Mouse (Mus musculus) hindbrain, embryonic 11.5 days (tissue): Measurements from ENCODE around the gene Nphs1. TPM values are rescaled to one million over a fixed set of nuclear protein-coding genes. Genes with fewer than 3 reads are reported as not detected.

Experiments used
- ATAC-seq: fragments of 200-750 bp; cut with Nextera tagmentation; 2 replicates; pipeline ENCODE4 v1.8.0; 2017; ENCODE audit warnings: mild to moderate bottlenecking, moderate TSS enrichment, moderate library complexity; ENCODE audit not compliant: low FRiP score
- DNase-seq: peaks from one replicate; pipeline ENCODE4 v3.0.0-alpha.2; 2015; ENCODE audit warnings: low spot score
- H3K27ac ChIP-seq: fragments of 300-500 bp; sonication (generic); 2 replicates; pipeline ENCODE4 v1.5.1; 2014; ENCODE audit warnings: mild to moderate bottlenecking, low read depth, low read length
- H3K27me3 ChIP-seq: fragments of 300-500 bp; sonication (generic); 2 replicates; pipeline ENCODE4 v1.6.1; 2014; ENCODE audit warnings: mild to moderate bottlenecking, low read length, moderate library complexity, mixed read lengths; ENCODE audit not compliant: control insufficient read depth, insufficient read depth
- H3K36me3 ChIP-seq: fragments of 300-500 bp; sonication (generic); 2 replicates; pipeline ENCODE4 v1.6.1; 2014; ENCODE audit warnings: mild to moderate bottlenecking, low read length, moderate library complexity, mixed read lengths; ENCODE audit not compliant: control insufficient read depth, insufficient read depth
- H3K4me1 ChIP-seq: fragments of 300-500 bp; sonication (generic); replicated peaks from 2 replicates; pipeline ENCODE4 v1.6.1; 2014; ENCODE audit warnings: low read length, mixed read lengths; ENCODE audit not compliant: control insufficient read depth, insufficient read depth
- H3K4me2 ChIP-seq: fragments of 300-500 bp; sonication (generic); replicated peaks from 2 replicates; pipeline ENCODE4 v1.6.1; 2014; ENCODE audit warnings: mild to moderate bottlenecking, low read depth, low read length
- H3K4me3 ChIP-seq: fragments of 300-500 bp; sonication (generic); 2 replicates; pipeline ENCODE4 v1.5.1; 2014; ENCODE audit warnings: low read depth, low read length
- H3K9ac ChIP-seq: fragments of 300-500 bp; sonication (generic); 2 replicates; pipeline ENCODE4 v1.6.1; 2014; ENCODE audit warnings: low read depth, low read length
- H3K9me3 ChIP-seq: fragments of 300-500 bp; sonication (generic); 2 replicates; pipeline ENCODE4 v1.6.1; 2016; ENCODE audit warnings: low read length; ENCODE audit not compliant: control insufficient read depth
- WGBS: fragments of 180-500 bp; shearing (Covaris S2); extraction: QIAGEN DNeasy Blood & Tissue Kit; methylation state at CpG from one replicate; pipeline ENCODE4 v1.1.7; 2014; 5-methylcytosine and 5-hydroxymethylcytosine counted together
- polyA plus RNA-seq: library from polyadenylated mRNA; unstranded; fragments of >200 nt; fragmentation: Nextera tagmentation; extraction: Ambion mirVana; gene quantifications from 2 replicates; pipeline ENCODE4 v1.2.1, GENCODE M21; 2014

The Nphs1 gene
- polyA plus RNA-seq, 1 experiment from 2014 or later: 4.5 TPM

DNA sequence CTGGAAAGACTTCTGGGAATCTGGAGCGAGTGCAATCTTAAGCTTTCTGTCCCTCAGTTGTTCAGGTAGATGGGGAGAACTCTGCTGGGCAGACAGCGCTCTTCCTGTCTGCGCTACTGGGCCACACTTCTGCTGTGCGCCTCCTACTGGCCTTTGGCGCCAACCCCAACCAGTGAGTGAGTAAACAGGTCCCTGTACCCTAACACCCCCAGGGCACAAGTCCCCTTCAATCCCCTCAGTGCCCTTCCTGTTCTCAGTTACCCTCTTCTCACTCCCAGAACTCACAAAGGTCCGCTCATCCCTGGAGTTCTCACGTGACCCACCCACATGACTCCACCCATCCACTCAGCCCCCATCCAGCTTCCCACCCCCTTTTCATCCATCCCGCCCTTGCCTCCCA lies 60.2 kb downstream of the Nphs1 start:
- peaks cover 4% of the 10 kb centered on the region; the same call in 1 of the 2 replicates for H3K36me3 ChIP-seq
- H3K9ac ChIP-seq: no peak overlapping the region
- WGBS: 49% methylated on average over 8 of the region's 8 CpGs
- no peaks in the 10 kb centered on the region for H3K27me3 ChIP-seq
- ATAC-seq: no peak
- 0 out of 2 replicates have a peak, but pooled peaks cover 2% of the 10 kb centered on the region for H3K4me1 ChIP-seq
- H3K4me2 ChIP-seq: no peak overlapping the region
- no peak overlapping the region for H3K27ac ChIP-seq
- no peak for DNase-seq
- no peak overlapping the region for H3K4me3 ChIP-seq
- H3K9me3 ChIP-seq: no peaks in the 10 kb centered on the region

DNA sequence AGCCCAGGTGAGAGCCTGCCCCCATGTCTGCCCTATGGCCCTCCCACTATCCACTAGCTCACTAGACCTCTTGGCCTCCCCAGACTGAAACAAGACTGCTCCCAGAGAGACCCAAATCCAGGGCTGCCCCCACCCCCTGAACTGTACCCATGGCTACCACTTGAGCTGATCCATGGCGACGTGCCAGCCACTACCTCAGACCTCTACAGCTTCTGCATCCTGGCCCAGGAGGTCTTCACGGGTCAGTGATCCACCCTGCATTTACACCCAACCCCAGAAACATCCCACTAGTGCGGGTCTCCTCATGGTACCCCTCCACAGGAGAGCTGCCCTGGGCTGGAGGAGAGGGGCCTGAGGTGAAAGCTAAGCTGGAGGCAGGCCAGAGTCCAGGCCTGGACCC lies 62.3 kb downstream of the Nphs1 start:
- no peak for DNase-seq
- ATAC-seq: peak; percentile 26; the same call in 1 of the 2 replicates
- Histone ChIP-seq H3K9me3 (no peaks in the 10 kb centered on the region), H3K27ac (no peak overlapping the region), H3K27me3 (0 out of 2 replicates have a peak, but pooled peaks cover 2% of the 10 kb centered on the region), H3K4me3 (no peak overlapping the region), H3K4me2 (no peak overlapping the region), H3K9ac (no peak overlapping the region), H3K36me3 (peaks cover 8% of the 10 kb centered on the region; the same call in 1 of the 2 replicates), H3K4me1 (0 out of 2 replicates have a peak, but pooled peaks cover 2% of the 10 kb centered on the region)
- 57% methylated on average over 4 of the region's 4 CpGs for WGBS

GRCm38 (mm10) chr7:30520856-30521255 lies 62.7 kb downstream of the Nphs1 start:
- 76% methylated on average over 5 of the region's 5 CpGs for WGBS
- 0 out of 2 replicates have a peak, but pooled peaks cover 2% of the 10 kb centered on the region for H3K27me3 ChIP-seq
- H3K4me3 ChIP-seq: no peak overlapping the region
- DNase-seq: no peak
- no peak overlapping the region for H3K9ac ChIP-seq
- H3K4me2 ChIP-seq: no peak overlapping the region
- H3K4me1 ChIP-seq: 0 out of 2 replicates have a peak, but pooled peaks cover 2% of the 10 kb centered on the region
- H3K9me3 ChIP-seq: no peaks in the 10 kb centered on the region
- ATAC-seq: no peak
- peaks cover 8% of the 10 kb centered on the region; the same call in 1 of the 2 replicates for H3K36me3 ChIP-seq
- no peak overlapping the region for H3K27ac ChIP-seq

GRCm38 (mm10) chr7:30522871-30523270 lies 64.8 kb downstream of the Nphs1 start:
- no peak overlapping the region for H3K4me3 ChIP-seq
- H3K27me3 ChIP-seq: 0 out of 2 replicates have a peak, but pooled peaks cover 2% of the 10 kb centered on the region
- ATAC-seq: no peak
- 78% methylated on average over 10 of the region's 10 CpGs for WGBS
- no peak overlapping the region for H3K9ac ChIP-seq
- DNase-seq: no peak
- no peak overlapping the region for H3K27ac ChIP-seq
- no peak overlapping the region for H3K4me2 ChIP-seq
- H3K9me3 ChIP-seq: no peaks in the 10 kb centered on the region
- 0 out of 2 replicates have a peak, but pooled peaks cover 5% of the 10 kb centered on the region for H3K4me1 ChIP-seq
- H3K36me3 ChIP-seq: peaks cover 13% of the 10 kb centered on the region

GRCm38 (mm10) chr7:30524487-30524886 lies 66.4 kb downstream of the Nphs1 start:
- Histone ChIP-seq H3K4me1 (0 out of 2 replicates have a peak, but pooled peaks cover 5% of the 10 kb centered on the region), H3K36me3 (peaks cover 21% of the 10 kb centered on the region), H3K4me3 (no peak overlapping the region), H3K9ac (no peak overlapping the region), H3K4me2 (no peak overlapping the region), H3K27ac (no peak overlapping the region), H3K27me3 (0 out of 2 replicates have a peak, but pooled peaks cover 2% of the 10 kb centered on the region), H3K9me3 (no peaks in the 10 kb centered on the region)
- 86% methylated on average over 6 of the region's 6 CpGs for WGBS
- ATAC-seq: no peak
- no peak for DNase-seq

DNA sequence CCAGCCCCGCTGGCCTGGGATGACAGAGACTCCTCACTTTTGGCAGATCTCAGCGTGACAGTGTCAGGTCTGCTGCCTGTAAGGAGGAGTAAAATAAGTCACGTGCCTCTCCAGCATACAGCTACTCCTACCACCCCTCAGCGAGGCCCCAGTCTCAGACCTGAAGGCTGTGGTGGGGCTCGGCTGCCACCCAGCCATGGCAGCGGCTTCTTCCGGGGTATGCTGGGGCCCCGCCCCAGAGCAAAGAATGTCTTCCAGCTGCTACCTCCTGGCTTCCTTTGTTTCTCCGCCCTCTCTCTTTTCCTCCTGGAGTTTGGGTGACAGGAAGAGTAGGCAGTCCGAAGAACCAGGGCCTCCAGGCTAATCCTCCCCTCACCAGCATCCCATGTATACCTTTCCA lies 67.8 kb downstream of the Nphs1 start:
- Histone ChIP-seq H3K4me3 (no peak overlapping the region), H3K27ac (no peak overlapping the region), H3K36me3 (peaks cover 24% of the 10 kb centered on the region), H3K4me2 (no peak overlapping the region), H3K27me3 (0 out of 2 replicates have a peak, but pooled peaks cover 2% of the 10 kb centered on the region), H3K9me3 (no peaks in the 10 kb centered on the region), H3K4me1 (0 out of 2 replicates have a peak, but pooled peaks cover 5% of the 10 kb centered on the region), H3K9ac (0 out of 2 replicates have a peak overlapping the region, but pooled peaks have one; percentile 23)
- WGBS: 36% methylated on average over 10 of the region's 10 CpGs
- no peak for DNase-seq
- no peak for ATAC-seq

- no peaks in the 10 kb centered on the region for H3K9me3 ChIP-seq
- H3K9ac ChIP-seq: 0 out of 2 replicates have a peak overlapping the region, but pooled peaks have one; percentile 23
- no peak overlapping the region for H3K27ac ChIP-seq
- H3K4me1 ChIP-seq: 0 out of 2 replicates have a peak, but pooled peaks cover 4% of the 10 kb centered on the region
- WGBS: 22% methylated on average over 17 of the region's 17 CpGs
- ATAC-seq: no peak
- no peak overlapping the region for H3K4me2 ChIP-seq
- no peak overlapping the region for H3K4me3 ChIP-seq
- 0 out of 2 replicates have a peak, but pooled peaks cover 2% of the 10 kb centered on the region for H3K27me3 ChIP-seq
- no peak for DNase-seq
- peaks cover 27% of the 10 kb centered on the region for H3K36me3 ChIP-seq
These were observed 68.3 kb downstream of the Nphs1 start for GRCm38 (mm10) chr7:30526399-30526798.

- WGBS: 81% methylated on average over 14 of the region's 14 CpGs
- no peak overlapping the region for H3K27ac ChIP-seq
- no peak overlapping the region for H3K4me2 ChIP-seq
- H3K9ac ChIP-seq: no peak overlapping the region
- H3K27me3 ChIP-seq: 0 out of 2 replicates have a peak, but pooled peaks cover 2% of the 10 kb centered on the region
- H3K36me3 ChIP-seq: peaks cover 32% of the 10 kb centered on the region
- ATAC-seq (no peak), DNase-seq (no peak)
- 0 out of 2 replicates have a peak, but pooled peaks cover 6% of the 10 kb centered on the region for H3K4me1 ChIP-seq
- no peaks in the 10 kb centered on the region for H3K9me3 ChIP-seq
- H3K4me3 ChIP-seq: no peak overlapping the region
These were observed 68.9 kb downstream of the Nphs1 start for GRCm38 (mm10) chr7:30526981-30527380.

DNA sequence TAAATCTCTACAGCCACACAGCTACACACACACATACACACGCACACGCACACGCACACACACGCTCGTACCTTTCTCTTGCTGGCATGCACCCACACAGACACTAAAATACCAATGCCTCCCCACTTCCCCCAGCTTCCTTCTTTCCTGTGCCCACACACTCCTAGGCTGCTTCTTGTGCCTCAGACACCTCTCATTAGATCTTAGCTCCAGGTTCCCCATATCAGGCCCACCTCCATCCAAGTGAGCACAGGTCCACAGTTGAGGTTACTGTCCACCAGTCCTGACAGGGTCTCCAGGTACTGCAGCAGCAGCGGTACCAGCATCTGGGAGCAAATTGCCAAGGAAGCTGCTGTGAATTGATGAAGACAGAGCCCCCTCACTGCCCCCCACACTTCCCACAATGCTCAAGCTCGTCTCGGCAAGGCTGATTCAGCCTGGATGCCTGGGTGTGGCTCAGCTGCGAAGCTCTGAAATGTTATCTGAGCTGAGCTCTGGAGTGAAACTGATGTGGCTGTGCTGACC lies 73.2 kb downstream of the Nphs1 start:
- ATAC-seq: no peak
- Histone ChIP-seq H3K27ac (no peak overlapping the region), H3K9ac (peak overlapping the region; percentile 40; the same call in 1 of the 2 replicates), H3K4me3 (0 out of 2 replicates have a peak overlapping the region, but pooled peaks have one; percentile 6), H3K4me1 (peaks cover 18% of the 10 kb centered on the region), H3K27me3 (no peaks in the 10 kb centered on the region), H3K9me3 (no peaks in the 10 kb centered on the region), H3K4me2 (peak overlapping the region; percentile 14; the same call in 1 of the 2 replicates), H3K36me3 (peaks cover 25% of the 10 kb centered on the region)
- DNase-seq: no peak
- 83% methylated on average over 9 of the region's 9 CpGs for WGBS
